Mouse (Mus musculus) midbrain, embryonic 12.5 days (tissue): Measurements from ENCODE around the gene Gmeb2. TPM values are rescaled to one million over a fixed set of nuclear protein-coding genes. Genes with fewer than 3 reads are reported as not detected.

Experiments used
- ATAC-seq: fragments of 200-750 bp; cut with Nextera tagmentation; 2 replicates; pipeline ENCODE4 v1.8.0; 2017; ENCODE audit warnings: low read depth, moderate TSS enrichment, moderate library complexity; ENCODE audit not compliant: low FRiP score
- H3K27ac ChIP-seq: fragments of 300-500 bp; sonication (generic); replicated peaks from 2 replicates; pipeline ENCODE4 v1.5.1; 2016; ENCODE audit warnings: mild to moderate bottlenecking
- H3K27me3 ChIP-seq: fragments of 300-500 bp; sonication (generic); 2 replicates; pipeline ENCODE4 v1.6.1; 2016; ENCODE audit warnings: mild to moderate bottlenecking
- H3K36me3 ChIP-seq: fragments of 300-500 bp; sonication (generic); 2 replicates; pipeline ENCODE4 v1.6.1; 2016
- H3K4me1 ChIP-seq: fragments of 300-500 bp; sonication (generic); 2 replicates; pipeline ENCODE4 v1.6.1; 2016
- H3K4me2 ChIP-seq: fragments of 300-500 bp; sonication (generic); replicated peaks from 2 replicates; pipeline ENCODE4 v1.6.1; 2016; ENCODE audit warnings: mild to moderate bottlenecking, moderate library complexity
- H3K4me3 ChIP-seq: fragments of 300-500 bp; sonication (generic); 2 replicates; pipeline ENCODE4 v1.5.1; 2016; ENCODE audit warnings: mild to moderate bottlenecking
- H3K9ac ChIP-seq: fragments of 300-500 bp; sonication (generic); replicated peaks from 2 replicates; pipeline ENCODE4 v1.6.1; 2016; ENCODE audit warnings: mild to moderate bottlenecking, moderate library complexity
- H3K9me3 ChIP-seq: fragments of 300-500 bp; sonication (generic); 2 replicates; pipeline ENCODE4 v1.6.1; 2016; ENCODE audit warnings: mild to moderate bottlenecking
- WGBS: fragments of 180-500 bp; shearing (Covaris S2); methylation state at CpG from one replicate; pipeline ENCODE4 v1.1.7; 2016; 5-methylcytosine and 5-hydroxymethylcytosine counted together
- polyA plus RNA-seq: library from polyadenylated mRNA; unstranded; fragments of >200 nt; fragmentation: Nextera tagmentation; extraction: Ambion mirVana; gene quantifications from 2 replicates; pipeline ENCODE4 v1.2.1, GENCODE M21; 2016

Gmeb2 gene
- polyA plus RNA-seq, 1 experiment from 2014 or later: 23.4 TPM

- Histone ChIP-seq H3K9me3 (no peaks in the 10 kb centered on the region), H3K4me2 (no peak overlapping the region), H3K4me1 (no peaks in the 10 kb centered on the region), H3K4me3 (no peak overlapping the region), H3K36me3 (peaks cover 47% of the 10 kb centered on the region), H3K27me3 (no peaks in the 10 kb centered on the region), H3K9ac (no peak overlapping the region), H3K27ac (no peak overlapping the region)
- ATAC-seq: no peak
- 95% methylated on average over 2 of the region's 2 CpGs for WGBS
Observed at GRCm38 (mm10) chr2:181272092-181272491, 15.7 kb downstream of the Gmeb2 start.

DNA sequence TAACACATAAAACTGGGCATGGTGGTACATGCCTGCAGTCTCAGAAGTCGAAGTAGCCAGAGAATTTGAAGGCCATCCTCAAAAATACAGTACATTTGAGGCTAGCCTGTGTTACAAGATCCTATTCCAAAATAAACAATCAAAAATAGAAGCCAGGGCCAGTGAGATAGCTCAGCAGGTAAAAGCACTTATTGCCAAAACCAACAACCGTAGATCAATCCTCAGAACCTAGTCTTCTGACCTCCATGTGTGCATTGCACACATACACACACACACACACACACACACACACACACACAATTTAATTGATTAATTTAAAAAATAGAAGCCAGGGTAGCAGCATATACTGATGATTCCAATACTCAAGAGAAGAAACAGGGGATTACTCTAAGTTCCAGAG lies 21.0 kb downstream of the Gmeb2 start:
- Histone ChIP-seq H3K9me3 (no peaks in the 10 kb centered on the region), H3K36me3 (peaks cover 67% of the 10 kb centered on the region), H3K4me3 (no peak overlapping the region), H3K9ac (no peak overlapping the region), H3K27ac (no peak overlapping the region), H3K4me1 (no peaks in the 10 kb centered on the region), H3K4me2 (no peak overlapping the region), H3K27me3 (no peaks in the 10 kb centered on the region)
- WGBS: 87% methylated on average over 2 of the region's 2 CpGs
- no peak for ATAC-seq

DNA sequence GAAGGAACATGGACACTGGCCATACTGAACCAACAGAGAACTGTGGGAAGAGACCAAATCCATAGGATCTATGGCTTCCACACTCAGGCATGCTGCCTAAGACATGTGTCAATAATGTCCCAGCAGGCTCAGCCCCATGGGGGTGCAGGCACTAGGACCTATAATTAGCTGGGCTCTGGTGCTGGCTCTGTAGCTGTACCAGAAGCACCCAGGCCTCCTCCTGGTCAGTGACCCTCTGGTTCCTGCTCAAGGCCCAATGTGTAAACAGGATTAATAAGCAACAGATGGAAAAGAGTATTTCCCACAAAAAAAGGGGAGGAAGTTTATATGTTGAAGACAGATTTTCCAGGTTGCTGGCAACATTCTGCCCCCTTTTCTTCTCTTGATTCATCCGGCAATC lies 34.6 kb downstream of the Gmeb2 start:
- H3K4me2 ChIP-seq: no peak overlapping the region
- no peaks in the 10 kb centered on the region for H3K9me3 ChIP-seq
- no peak overlapping the region for H3K9ac ChIP-seq
- no peak overlapping the region for H3K27ac ChIP-seq
- no peaks in the 10 kb centered on the region for H3K27me3 ChIP-seq
- no peaks in the 10 kb centered on the region for H3K4me1 ChIP-seq
- WGBS: 87% methylated on average over 1 of the region's 1 CpGs
- no peak overlapping the region for H3K4me3 ChIP-seq
- ATAC-seq: no peak
- H3K36me3 ChIP-seq: peaks cover 69% of the 10 kb centered on the region

DNA sequence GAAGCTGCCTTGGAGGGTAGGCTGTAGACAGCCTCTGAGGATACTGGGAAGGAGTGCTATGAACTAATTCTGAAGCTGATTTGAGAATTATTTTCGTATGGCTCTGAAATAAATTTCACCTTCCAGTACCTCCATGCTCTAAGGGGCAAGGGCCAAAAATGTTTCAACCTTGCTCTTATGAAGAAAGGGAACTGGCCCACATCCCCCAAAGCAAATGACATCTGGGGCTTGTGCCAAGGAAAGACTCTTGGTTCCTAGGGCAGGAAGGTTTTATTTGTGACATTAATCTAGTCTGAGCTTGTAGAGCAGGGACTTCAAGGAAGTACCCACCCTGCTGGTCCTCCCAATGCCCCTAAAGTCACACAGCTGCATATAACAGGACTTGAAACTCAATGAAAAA lies 36.0 kb downstream of the Gmeb2 start:
- Histone ChIP-seq H3K9ac (no peak overlapping the region), H3K4me2 (no peak overlapping the region), H3K36me3 (peaks cover 58% of the 10 kb centered on the region), H3K9me3 (no peaks in the 10 kb centered on the region), H3K4me3 (no peak overlapping the region), H3K4me1 (no peaks in the 10 kb centered on the region), H3K27me3 (no peaks in the 10 kb centered on the region), H3K27ac (no peak overlapping the region)
- no peak for ATAC-seq
- WGBS: 97% methylated on average over 1 of the region's 1 CpGs

DNA sequence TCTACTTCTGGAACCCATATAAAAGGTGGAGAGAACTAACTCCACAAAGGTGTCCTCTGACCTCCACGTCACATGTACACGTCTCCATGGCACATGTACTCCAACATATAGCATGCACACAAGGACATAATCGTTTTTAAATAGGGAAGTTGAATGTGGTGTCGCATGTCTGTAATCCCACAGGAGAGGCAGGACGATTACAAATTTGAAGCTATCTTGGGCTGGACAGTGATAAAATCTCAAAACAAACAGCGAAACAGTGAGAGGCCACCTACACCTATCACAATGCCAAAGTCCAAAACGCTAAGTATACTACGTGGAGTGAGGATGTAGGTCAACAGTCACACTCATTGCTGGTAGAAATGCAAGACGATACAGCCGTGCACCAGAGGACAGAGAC lies 38.6 kb downstream of the Gmeb2 start:
- WGBS: 88% methylated on average over 10 of the region's 10 CpGs
- no peaks in the 10 kb centered on the region for H3K27me3 ChIP-seq
- no peak overlapping the region for H3K27ac ChIP-seq
- H3K4me3 ChIP-seq: no peak overlapping the region
- no peaks in the 10 kb centered on the region for H3K4me1 ChIP-seq
- no peaks in the 10 kb centered on the region for H3K9me3 ChIP-seq
- no peak overlapping the region for H3K9ac ChIP-seq
- no peak overlapping the region for H3K4me2 ChIP-seq
- no peak for ATAC-seq
- peaks cover 35% of the 10 kb centered on the region for H3K36me3 ChIP-seq

GRCm38 (mm10) chr2:181245031-181245430 lies 42.8 kb downstream of the Gmeb2 start:
- Histone ChIP-seq H3K4me1 (peaks cover 6% of the 10 kb centered on the region), H3K9me3 (no peaks in the 10 kb centered on the region), H3K27me3 (0 out of 2 replicates have a peak, but pooled peaks cover 3% of the 10 kb centered on the region), H3K4me2 (no peak overlapping the region), H3K9ac (no peak overlapping the region), H3K36me3 (no peaks in the 10 kb centered on the region), H3K4me3 (no peak overlapping the region), H3K27ac (no peak overlapping the region)
- WGBS: 33% methylated on average over 2 of the region's 2 CpGs
- no peak for ATAC-seq

- Histone ChIP-seq H3K27ac (no peak overlapping the region), H3K36me3 (no peaks in the 10 kb centered on the region), H3K4me1 (peaks cover 6% of the 10 kb centered on the region), H3K27me3 (0 out of 2 replicates have a peak, but pooled peaks cover 3% of the 10 kb centered on the region), H3K4me3 (no peak overlapping the region), H3K4me2 (no peak overlapping the region), H3K9ac (no peak overlapping the region), H3K9me3 (no peaks in the 10 kb centered on the region)
- no peak for ATAC-seq
- WGBS: 37% methylated on average over 9 of the region's 11 CpGs
Observed at GRCm38 (mm10) chr2:181243706-181244394, 44.0 kb downstream of the Gmeb2 start.

DNA sequence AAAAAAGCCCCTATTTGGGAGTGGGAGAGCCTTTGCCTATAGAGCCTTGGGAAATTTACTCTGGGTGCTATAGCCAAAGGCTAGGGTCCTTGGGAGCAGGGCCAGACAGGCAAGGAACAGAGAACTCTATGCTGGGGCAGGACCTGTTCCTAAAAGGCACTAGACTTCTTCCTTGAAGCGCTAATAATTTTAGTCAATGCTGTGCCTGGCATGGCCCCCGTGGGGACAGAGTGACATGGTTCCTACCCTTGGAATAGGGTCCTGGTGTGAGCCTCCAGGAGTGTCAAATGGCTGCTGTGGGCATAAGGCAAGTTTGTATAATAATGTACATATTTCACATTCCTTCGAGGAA lies 45.5 kb downstream of the Gmeb2 start:
- H3K27me3 ChIP-seq: 0 out of 2 replicates have a peak, but pooled peaks cover 3% of the 10 kb centered on the region
- no peaks in the 10 kb centered on the region for H3K9me3 ChIP-seq
- ATAC-seq: no peak
- WGBS: 70% methylated on average over 3 of the region's 3 CpGs
- peaks cover 6% of the 10 kb centered on the region for H3K4me1 ChIP-seq
- no peak overlapping the region for H3K4me3 ChIP-seq
- peak overlapping the region; percentile 45; the same call in 1 of the 2 replicates for H3K4me2 ChIP-seq
- no peak overlapping the region for H3K9ac ChIP-seq
- no peak overlapping the region for H3K27ac ChIP-seq
- H3K36me3 ChIP-seq: no peaks in the 10 kb centered on the region

DNA sequence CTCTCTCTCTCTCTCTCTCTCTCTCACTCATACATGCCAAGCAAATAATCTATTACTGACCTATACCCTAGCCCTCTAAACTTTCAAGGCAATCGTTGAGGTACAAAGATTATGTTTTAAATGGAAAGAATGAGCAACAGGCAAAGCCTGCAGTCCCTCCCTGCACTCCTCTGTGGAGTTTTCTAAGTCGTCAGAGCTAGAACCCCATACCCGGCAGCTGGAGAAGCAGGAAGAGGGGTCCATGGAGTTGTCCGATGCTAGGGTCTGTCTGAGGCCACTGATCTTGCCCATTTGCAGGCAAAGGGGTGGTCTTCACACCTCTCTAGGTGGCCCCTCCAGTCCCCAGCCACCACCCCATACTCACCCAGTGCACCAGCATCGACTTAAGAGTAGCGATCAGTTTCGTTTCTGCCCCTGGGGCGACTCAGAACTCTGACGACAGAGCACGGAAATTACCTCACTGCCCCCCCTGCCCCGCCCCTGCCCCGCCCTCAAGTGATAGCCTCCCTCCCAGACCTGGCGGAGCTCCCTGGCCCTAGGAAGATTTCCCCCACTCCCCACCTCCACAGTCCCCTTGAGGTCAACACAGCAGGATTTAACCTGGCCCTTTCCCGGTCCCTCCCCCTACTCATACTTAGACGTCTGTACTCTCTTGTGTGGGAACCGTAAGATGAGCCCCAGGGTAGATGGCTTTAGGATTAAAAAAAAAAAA lies 46.1 kb downstream of the Gmeb2 start, which contains the start of gene Helz2:
Gene Helz2, minus strand, starts transcription at position 426 of the 712 bp plus-strand sequence.
- Histone ChIP-seq H3K4me1 (peaks cover 6% of the 10 kb centered on the region), H3K4me3 (peak within 1 kb of the TSS; percentile 29), H3K9me3 (no peaks in the 10 kb centered on the region), H3K27ac (no peak within 1 kb of the TSS), H3K9ac (no peak within 1 kb of the TSS), H3K27me3 (0 out of 2 replicates have a peak, but pooled peaks cover 3% of the 10 kb centered on the region), H3K4me2 (peak within 1 kb of the TSS; percentile 45), H3K36me3 (no peaks in the 10 kb centered on the region)
- 0 out of 2 replicates have a peak, but pooled peaks have one; percentile 34 for ATAC-seq
- WGBS: 16% methylated on average over 16 of the region's 16 CpGs

GRCm38 (mm10) chr2:181240806-181241440 lies 46.9 kb downstream of the Gmeb2 start:
- Histone ChIP-seq H3K27ac (no peak overlapping the region), H3K4me3 (no peak overlapping the region), H3K27me3 (0 out of 2 replicates have a peak, but pooled peaks cover 3% of the 10 kb centered on the region), H3K4me2 (no peak overlapping the region), H3K9me3 (no peaks in the 10 kb centered on the region), H3K4me1 (peaks cover 6% of the 10 kb centered on the region), H3K36me3 (no peaks in the 10 kb centered on the region), H3K9ac (no peak overlapping the region)
- ATAC-seq: no peak
- 90% methylated on average over 13 of the region's 13 CpGs for WGBS

DNA sequence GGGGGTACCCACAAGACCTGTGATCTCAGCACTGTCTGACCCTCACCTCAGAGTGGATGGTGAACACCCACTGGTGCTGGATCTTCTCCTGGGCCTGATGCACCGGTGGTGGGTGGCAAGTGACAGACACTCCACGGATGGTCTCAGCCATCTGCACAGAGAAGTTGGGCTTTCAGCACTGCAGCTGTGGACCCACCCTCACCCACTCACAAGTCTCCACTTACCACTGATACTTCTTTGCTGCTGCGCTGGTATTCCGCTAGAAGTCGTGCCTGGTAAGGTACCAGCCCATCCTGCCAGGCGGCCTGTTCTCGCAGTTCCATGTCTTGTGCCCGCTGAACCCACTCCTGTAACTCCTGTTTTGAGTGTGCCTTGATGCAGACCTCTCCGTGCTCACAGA lies 48.6 kb downstream of the Gmeb2 start:
- H3K9me3 ChIP-seq: no peaks in the 10 kb centered on the region
- no peak overlapping the region for H3K9ac ChIP-seq
- peaks cover 6% of the 10 kb centered on the region for H3K4me1 ChIP-seq
- no peak overlapping the region for H3K4me2 ChIP-seq
- H3K4me3 ChIP-seq: no peak overlapping the region
- no peak for ATAC-seq
- WGBS: 95% methylated on average over 9 of the region's 9 CpGs
- no peaks in the 10 kb centered on the region for H3K36me3 ChIP-seq
- 0 out of 2 replicates have a peak, but pooled peaks cover 3% of the 10 kb centered on the region for H3K27me3 ChIP-seq
- no peak overlapping the region for H3K27ac ChIP-seq

- H3K9ac ChIP-seq: no peak overlapping the region
- 0 out of 2 replicates have a peak, but pooled peaks cover 3% of the 10 kb centered on the region for H3K27me3 ChIP-seq
- H3K4me3 ChIP-seq: no peak overlapping the region
- no peak overlapping the region for H3K4me2 ChIP-seq
- H3K27ac ChIP-seq: no peak overlapping the region
- WGBS: 78% methylated on average over 2 of the region's 2 CpGs
- ATAC-seq: no peak
- no peaks in the 10 kb centered on the region for H3K9me3 ChIP-seq
- no peaks in the 10 kb centered on the region for H3K36me3 ChIP-seq
- peaks cover 6% of the 10 kb centered on the region for H3K4me1 ChIP-seq
Observed at GRCm38 (mm10) chr2:181238861-181239260, 49.0 kb downstream of the Gmeb2 start.
